Mouse (Mus musculus): ENCODE results near the gene Xaf1.

Gene Xaf1

DNA sequence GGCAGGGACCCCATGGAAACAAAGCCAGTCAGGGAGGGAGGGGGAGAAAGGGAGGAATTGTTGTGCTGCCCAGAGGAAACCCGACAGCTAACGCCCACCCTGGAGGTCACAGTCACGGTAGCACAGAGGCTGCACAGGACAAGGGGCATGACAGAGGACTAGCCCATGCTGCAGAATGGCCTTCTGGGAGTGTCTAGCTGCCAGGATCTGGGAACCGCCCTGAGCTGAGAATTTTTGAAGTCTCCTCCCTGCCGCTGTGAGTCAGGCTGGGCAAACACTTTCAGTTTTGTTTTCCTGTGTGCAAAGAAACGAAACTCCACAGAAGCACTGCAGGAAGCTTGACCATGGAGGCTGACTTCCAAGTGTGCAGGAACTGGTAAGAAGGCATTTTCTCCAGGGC lies at the start of gene Xaf1:
TSS of gene Xaf1 (plus strand) at position 296 of the 400 bp plus-strand sequence.
- DNase-seq (ENCODE audit: extremely low read depth, insufficient read length, low spot score): peak; percentile 72

DNA sequence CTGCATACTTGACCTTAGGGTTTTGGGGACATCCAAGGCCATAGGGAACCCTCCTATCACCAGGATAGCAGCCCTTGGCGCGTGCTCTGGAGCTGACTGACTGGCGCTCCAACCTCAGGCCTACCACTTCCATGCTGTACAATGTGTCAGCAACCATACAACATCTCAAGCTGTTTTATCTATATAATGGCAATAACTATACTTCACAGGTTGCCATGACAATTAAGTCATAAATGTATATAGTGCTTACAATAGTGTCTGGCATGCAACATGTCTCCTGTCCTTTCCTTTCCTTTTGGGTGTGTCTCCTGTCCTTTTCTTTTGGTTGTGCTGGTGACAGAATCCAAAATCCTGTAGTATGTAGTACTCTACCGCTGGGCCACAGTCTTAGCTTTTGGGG lies 45.8 kb upstream of the Xaf1 start:
- no peak for DNase-seq (ENCODE audit: extremely low read depth, insufficient read length, low spot score)

DNA sequence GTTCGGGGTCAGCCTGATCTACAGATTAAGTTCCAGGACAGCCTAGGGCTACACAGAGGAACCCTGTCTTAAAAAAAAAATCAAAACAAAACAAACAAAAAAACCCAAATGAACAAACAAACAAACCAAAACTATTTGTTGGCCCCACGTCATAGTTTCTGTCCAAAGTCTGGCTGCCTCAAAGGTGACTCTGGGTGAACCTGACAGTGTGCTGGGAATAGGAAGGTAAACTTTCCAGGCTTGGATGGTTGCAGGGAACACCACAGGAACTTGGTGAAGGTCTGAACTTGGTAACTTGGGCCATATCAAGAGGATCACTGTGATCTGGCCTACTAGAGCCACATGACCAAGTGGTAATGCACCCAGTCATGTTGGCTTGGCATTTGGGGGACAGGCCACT lies 45.0 kb upstream of the Xaf1 start:
- no peak for DNase-seq (ENCODE audit: extremely low read depth, insufficient read length, low spot score)

DNA sequence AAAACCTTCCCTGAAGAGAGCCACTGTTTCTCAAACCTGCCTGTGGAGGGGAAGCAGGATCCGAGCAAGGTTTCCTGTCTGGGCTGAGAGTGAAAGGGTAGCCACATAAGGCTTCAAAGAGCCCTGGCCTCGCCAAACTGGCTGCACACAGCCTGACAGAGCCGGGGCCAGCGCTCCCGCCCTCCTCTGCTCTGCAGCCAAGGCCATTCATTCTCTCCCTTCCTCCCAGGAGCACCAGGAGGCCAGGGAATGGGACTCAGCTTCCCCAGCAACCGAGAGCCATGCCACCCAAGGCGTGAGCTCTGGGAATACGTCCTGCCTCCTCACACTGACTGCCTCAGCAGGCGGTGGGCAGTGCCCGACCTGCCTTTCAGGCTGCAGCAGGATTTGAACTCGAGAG lies 35.9 kb upstream of the Xaf1 start:
- DNase-seq (ENCODE audit: extremely low read depth, insufficient read length, low spot score): no peak

DNA sequence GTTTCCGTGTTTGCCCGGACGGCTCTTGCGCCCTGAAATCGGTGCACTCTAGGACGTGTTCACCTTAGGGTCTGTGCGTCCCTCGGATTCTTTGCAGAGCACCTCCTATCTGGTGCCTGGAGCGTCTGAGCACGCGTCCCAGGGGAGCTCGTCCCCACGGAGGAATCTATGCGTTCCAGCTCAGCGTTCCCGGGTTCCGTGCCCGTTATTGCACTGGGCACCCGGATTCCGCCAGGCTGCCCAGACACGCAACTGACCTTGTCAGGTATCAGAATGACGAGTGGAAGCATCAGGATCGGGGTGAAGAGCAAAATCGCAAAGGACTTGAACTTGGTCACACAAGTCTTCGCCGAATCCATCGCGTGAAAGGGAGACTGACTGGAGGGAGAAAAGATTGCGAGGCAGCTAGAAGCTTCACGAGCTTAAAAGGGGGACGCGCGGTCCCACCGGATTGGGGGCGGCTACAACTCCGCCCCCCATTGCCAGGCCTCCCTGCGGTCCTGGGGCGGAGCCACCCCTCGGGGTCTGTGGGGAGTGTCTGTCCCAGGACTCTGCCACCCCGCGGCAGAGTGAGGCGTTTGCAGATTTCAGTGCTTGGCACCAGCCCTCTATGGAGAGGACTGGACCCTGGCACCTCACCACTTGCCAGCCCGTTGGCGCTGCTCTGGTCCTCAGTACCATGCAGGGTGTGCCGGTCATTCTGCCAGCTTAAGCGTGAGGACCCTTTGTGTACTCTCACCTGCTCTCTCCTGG lies 35.0 kb upstream of the Xaf1 start:
- DNase-seq (ENCODE audit: extremely low read depth, insufficient read length, low spot score): peak; percentile 13

DNA sequence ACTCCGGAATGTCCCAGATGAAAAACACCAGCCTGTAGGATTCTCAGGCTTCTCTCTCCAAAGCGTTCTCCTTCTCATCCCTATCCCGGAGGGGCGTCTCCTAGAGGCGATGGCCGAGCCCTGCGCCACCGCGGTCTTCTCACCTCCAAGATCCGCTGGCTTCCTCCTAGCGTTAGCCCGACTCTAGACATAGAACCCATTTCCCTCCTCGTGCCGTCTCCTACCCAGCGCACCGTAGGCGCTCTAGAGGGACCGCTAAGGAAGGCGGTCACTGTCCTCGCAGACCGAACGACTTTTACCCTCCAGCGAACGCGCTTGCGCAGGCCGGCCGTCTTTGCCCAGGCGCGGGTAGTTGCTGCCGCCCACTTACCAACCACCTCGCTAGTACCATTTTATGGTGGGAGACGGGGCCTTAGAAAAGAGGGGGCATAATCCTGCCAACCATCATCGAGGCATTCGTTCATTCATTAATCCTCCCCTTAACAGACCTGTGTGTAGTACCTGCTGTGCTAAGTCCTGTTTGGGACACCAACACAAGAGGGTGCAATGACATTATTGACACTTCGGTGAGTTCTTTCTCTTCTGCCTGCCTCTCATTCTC lies 34.4 kb upstream of the Xaf1 start, which contains the start of gene Slc13a5:
TSS of gene Slc13a5 (minus strand) at position 263 of the 601 bp plus-strand sequence.
- no peak for DNase-seq (ENCODE audit: extremely low read depth, insufficient read length, low spot score)

DNA sequence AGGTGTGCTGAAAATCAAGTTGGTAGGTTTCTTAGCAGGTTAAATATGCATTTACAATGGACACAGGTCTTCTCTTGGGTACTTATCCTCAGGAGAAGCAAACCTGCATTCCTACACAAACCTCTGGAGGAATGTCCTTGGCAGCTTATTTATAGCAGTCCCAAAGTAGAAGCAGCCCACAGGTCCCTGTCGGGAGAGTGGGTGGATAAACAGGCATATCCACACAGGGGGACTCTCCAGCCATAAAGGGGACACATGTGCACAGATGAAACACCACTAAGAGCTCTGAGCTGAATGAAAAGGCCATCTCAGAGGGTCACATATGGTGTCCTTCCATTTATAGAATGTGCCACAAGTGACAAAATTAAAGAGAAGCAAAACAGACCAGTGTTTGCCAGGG lies 29.7 kb upstream of the Xaf1 start:
- no peak for DNase-seq (ENCODE audit: extremely low read depth, insufficient read length, low spot score)

DNA sequence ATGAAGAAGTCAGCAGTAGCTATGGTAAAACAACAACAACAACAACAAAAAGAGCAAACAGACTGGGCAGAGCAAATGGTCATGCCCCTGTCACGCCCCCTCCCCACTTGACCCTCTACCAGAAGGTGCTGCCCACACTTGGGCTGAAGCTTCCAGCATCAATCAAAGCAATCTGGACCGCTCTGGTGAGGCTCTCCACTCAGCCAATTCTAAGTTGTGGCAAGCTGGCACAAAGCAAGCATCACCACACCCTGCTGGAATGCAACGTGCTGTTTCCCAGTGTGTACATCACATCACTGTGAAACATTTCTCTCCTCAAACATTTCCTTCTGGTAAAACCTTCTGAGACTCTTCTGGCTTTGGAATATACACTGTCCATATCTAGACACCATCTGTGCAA lies 28.1 kb upstream of the Xaf1 start:
- DNase-seq (ENCODE audit: extremely low read depth, insufficient read length, low spot score): no peak

DNA sequence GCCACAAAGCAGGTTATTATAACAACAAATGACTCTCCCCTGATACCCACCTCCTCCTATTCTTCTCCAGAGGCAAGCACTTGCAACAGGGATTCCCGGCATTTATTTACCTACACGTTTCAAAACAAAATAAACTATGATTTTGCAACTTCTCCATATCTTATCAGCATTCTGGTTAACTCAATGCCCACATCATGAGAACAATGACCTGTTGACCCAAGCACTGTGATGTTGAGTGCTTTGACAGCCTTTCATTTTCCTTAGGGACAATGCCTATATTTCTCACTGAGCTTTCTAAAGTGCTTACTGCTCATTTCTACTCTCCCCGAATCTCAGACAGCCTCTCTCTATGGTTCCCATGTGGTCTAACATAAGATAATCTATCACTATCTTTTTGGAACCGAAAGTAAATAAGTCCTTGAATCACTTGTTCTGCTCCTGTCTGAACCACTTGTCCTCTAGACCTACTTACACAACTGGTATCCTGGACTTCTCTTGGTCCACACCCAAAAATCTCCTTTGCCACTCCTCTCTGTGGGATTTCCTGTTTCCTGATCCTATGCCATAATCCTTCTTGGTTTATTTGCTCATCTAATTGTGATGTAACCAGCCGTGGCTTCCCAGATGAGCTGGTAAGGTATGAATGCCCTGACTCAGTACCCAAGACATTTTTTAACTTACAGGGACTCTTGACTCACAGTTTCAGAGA lies 20.1 kb upstream of the Xaf1 start:
- peak; percentile 64 for DNase-seq (ENCODE audit: extremely low read depth, insufficient read length, low spot score)

DNA sequence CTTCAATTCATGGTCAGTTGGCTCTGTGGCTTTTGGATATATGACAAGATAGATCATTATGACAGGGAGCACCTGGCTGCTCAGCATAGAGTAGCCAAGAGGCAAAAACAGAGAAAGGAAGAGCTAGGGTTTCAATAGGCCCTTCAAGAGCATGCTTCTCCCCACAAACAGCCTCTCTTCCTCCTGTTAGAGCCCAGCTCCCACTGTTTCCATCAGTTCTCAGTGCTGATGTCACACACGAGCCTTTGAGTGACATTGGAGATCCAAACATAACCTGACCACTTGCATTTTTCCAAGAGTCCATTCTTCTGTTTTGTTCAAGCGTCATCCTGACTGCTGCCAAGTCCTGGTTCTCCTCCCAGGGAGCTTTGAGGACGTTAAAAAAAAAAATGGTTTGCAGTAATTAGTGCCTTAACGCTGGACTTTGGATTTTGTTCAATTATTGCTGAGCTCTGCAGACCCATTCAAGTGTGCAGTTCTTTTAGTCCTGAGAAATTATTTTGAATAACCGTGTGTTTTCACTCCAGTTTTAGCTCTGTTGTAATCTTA lies 19.5 kb upstream of the Xaf1 start:
- DNase-seq (ENCODE audit: extremely low read depth, insufficient read length, low spot score): no peak

DNA sequence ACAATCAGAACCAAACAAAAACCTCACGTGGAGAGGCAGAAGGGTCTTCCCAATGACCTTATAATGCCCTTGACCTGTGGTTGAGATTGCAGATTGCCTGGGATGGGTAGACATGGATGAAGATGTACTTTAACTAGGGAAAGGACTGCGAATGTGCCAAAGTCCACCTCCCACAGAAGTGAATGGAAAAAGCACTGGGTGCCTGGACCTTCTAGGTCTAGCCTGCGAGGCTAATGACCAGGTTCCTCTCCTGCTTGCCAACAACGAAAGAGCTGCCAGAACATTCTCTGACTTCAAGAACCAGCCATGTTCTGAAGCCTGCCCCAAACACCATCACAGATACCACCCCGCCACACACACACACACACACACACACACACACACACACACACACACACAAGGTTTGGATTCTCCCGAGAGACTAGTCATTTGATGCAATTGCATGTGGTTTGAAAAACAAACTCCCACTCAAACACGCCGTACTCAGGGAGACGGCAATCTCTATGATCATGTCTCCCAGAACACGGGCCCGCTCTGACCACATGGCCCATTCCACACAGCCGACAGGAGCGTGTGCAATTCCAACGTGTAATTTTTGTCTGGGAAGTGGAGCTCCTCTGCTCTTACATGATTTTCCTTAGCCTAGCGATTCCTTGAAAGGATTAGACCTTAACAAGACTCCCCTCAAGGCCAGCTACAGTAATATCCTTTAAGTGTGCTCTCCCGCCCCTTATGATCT lies 17.8 kb upstream of the Xaf1 start:
- DNase-seq (ENCODE audit: extremely low read depth, insufficient read length, low spot score): no peak

DNA sequence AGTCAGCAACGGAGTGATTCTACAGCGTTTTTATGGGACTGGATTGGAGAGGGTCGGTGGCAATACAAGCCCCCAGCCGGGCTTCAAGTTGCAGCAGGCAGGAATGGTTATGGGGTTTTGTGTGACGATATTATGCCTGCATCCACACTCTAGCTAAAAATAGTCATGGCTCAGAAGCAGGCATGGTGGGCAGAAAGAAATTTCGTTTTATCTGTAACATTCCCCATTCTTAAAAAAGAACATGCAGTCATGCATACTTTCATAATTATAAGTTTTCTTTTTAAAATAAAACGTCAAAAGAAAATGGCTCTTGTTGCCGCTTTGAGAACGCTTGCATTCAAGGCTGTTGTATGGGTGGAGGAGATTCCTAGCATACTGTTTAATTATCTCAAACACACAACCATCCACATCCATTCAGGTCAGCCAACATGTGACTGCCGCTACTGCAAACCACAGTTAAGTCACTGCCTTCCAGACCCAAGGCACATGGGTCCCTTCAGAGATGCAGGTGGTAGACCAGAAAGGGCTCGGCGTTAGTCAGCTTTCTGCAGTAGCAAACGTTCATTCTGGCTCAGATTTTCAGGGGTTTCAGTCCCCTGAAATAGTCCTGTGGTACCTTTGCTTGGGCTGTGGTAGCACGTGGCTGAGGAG lies 16.8 kb upstream of the Xaf1 start:
- no peak for DNase-seq (ENCODE audit: extremely low read depth, insufficient read length, low spot score)

DNA sequence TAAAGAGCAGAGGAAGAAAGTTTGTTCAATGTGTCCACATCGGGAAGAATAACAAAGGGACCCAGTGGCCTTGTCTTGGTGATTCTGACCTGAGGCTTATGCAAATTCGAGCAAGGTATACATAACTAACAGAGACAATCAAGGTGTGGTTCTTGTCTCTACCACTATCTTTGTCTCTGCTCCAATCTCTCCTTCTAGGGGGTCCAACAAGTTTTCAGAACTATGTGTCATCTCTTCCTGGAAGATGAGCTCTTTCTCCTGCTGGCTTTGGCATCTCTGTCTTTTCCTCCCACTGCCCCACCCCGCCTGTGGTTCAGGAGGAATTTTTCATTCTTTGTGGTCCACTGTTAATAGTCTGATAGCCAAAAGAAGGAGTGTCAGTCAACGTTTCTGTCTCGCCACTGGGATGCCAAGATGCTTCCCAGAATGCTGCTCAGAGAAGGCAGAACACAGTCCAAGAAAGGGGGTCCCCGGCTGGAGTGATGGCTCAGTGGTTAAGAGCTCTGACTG lies 15.4 kb upstream of the Xaf1 start:
- DNase-seq (ENCODE audit: extremely low read depth, insufficient read length, low spot score): no peak

DNA sequence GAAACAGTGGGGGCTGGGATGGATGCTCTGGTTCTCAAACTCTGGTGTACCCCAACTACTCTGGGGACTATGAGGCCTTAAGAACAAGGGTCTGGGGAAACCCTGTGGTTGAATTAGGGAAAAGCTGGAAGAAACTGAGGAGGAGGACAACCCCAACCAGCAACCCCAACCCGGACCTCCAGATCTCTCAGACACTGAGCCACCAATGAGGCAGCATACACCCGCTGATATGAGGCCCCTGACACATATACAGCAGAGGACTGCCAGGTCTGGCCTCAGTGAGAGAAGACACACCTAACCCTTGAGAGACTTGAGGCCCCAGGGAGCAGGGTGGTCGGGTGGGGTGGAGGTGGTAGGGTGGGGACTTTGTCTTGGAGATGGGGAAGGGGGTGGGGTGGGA lies 14.8 kb upstream of the Xaf1 start:
- no peak for DNase-seq (ENCODE audit: extremely low read depth, insufficient read length, low spot score)

DNA sequence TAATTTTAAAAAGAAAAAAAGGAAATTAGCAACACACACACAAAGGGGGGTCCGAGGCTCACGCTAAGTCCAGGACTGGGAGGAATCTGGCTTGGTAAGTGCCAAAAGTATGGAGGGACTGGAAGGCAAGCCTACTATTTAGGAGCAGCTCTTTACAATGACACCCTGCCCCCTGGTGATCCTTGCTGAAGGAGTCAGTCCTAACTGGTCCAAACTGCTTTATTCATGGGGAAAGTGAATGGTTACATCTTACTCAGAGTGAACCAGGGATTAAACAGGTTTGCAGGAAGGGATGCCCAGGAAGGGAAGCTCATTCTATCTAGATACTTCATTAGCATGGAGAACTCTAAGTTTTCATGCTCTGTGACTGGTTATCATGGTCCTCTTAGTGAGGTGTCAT lies 14.3 kb upstream of the Xaf1 start:
- DNase-seq (ENCODE audit: extremely low read depth, insufficient read length, low spot score): no peak

DNA sequence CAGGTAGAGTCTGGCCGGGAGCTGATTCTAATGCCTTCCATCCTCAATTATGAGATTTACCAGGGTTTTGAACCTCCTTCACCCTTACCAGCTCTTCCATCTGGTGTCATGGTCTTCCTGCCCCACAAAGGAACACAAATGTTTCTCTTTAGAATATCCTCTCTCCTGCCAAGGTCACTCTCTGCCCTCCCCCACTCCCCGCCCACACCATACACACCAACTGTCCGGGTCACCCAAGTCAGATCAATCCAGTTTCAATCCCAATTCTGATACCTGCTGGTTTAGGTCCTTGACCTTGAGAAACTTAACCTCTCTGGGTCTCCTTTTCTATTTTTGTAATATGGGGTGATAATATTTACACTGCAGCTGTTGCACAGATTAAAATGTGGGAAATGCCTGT lies 13.9 kb upstream of the Xaf1 start:
- no peak for DNase-seq (ENCODE audit: extremely low read depth, insufficient read length, low spot score)

DNA sequence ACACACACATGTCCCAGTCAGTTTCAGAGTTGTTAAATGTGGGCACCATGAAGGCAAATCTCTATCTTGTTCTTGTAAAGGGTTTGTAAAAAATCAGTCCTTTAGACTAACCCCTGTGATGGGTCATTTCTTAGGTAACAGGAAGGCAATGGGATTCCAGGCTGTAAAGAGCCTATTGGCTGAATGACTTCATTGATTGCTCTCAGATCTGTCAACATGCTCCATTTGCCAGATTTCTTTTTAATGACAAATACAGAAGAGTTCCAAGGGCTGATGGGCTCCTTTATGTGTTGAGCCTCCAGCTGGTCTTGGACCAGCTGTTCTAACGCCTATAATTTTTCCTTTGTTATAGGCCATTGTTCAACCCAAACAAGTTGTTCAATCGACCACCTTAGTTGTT lies 8.3 kb upstream of the Xaf1 start:
- no peak for DNase-seq (ENCODE audit: extremely low read depth, insufficient read length, low spot score)

DNA sequence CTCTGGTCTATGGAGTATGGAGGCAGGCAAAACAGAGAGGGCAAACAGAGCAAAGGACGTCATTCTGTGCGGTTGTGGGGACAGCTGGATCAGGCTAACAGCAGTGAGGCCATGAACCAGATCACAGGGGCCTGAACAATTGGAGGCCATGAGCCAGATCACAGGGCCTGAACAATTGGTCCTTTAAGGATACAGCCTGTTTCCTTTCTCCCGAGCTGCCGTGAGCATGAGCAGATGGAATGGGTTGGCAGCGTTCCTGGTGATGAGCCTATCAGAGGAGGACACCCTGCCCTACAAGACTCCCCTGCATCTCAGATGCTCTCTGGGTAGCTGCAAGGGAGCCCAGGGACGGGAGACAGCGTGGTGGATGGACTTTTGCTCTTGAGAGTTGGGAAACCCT lies 801 bp downstream of the Xaf1 start:
- DNase-seq (ENCODE audit: extremely low read depth, insufficient read length, low spot score): no peak

DNA sequence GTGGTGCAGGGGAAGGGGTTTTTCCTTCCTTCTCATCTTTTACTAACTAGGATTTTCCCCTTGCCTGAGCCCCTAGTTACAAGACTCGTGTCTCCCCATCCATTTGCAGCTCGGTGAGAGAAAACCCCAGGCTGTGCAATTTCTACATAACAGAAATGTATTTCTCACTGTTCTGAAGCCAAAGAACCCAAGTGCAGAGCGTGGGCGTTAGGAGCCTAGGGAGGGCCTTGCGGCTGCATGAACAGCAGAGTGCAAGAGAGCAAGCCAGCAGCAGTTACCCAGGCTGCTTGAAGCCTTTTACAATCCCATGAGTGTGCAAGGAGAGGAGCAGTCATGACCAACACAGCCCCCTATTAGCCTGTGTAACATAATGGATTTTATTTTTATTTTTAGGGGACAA lies 6.0 kb downstream of the Xaf1 start:
- DNase-seq (ENCODE audit: extremely low read depth, insufficient read length, low spot score): no peak

DNA sequence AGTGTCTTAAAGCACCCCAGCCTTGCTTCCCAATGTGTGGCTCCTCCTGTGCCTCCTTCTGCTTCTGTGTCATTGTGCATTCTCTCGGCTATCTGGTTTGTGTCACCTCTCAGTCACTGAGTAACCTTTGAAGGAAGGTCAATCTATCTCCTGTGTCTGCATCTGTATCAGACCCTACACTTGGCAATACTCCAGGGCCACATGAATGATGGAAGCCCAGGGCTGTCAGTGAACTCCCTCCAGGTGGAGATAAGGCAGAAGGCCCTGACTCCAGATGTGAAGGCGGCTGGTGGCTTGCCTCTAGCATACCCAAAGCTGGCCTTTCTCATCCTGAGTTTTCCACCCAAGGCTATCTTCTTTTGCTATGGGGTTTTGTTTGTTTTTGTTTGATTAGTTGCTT lies 7.6 kb downstream of the Xaf1 start:
- DNase-seq (ENCODE audit: extremely low read depth, insufficient read length, low spot score): no peak
